Mouse (Mus musculus) bone marrow macrophage, adult 2 months (primary cell): ENCODE results near the gene Fgr. TPM values are rescaled to one million over a fixed set of nuclear protein-coding genes. Genes with fewer than 3 reads are reported as not detected.
"Not testable (repeated sequence)": the region's sequence is repeated elsewhere in the genome, so short reads cannot be mapped to it uniquely, and the experiment has no call there.

Experiments used
- H3K27ac ChIP-seq: 2 replicates; pipeline ENCODE4 v1.5.1; 2012; ENCODE audit warnings: low read depth, low read length; ENCODE audit not compliant: insufficient read depth
- H3K4me1 ChIP-seq: 2 replicates; pipeline ENCODE4 v1.6.1; 2012; ENCODE audit warnings: low read length; ENCODE audit not compliant: control insufficient read depth, insufficient read depth
- H3K4me3 ChIP-seq: 2 replicates; pipeline ENCODE4 v1.5.1; 2012; ENCODE audit warnings: mild to moderate bottlenecking, low read length, moderate library complexity; ENCODE audit not compliant: insufficient read depth
- CTCF ChIP-seq: IDR thresholded peaks from 2 replicates; pipeline ENCODE4 v1.5.1; 2012; ENCODE audit warnings: low read depth, mild to moderate bottlenecking, low read length, moderate library complexity
- POLR2A ChIP-seq: IDR thresholded peaks from 2 replicates; pipeline ENCODE4 v1.6.1; 2012; ENCODE audit warnings: mild to moderate bottlenecking, low read depth, low read length, borderline replicate concordance
- polyA plus RNA-seq: library from polyadenylated mRNA; stranded (reverse); fragments of >200 nt; gene quantifications from 2 replicates; pipeline ENCODE4 v1.2.4, GENCODE M21; 2012; ENCODE audit not compliant: missing spikeins, insufficient read depth, insufficient read length

Fgr gene
- polyA plus RNA-seq, result 24.3 and 26.0 TPM in 2 replicates

GRCm38 (mm10) chr4:132973814-132974398 is at the start of gene Fgr:
TSS of gene Fgr (plus strand) at chr4:132974095.
- Histone ChIP-seq H3K27ac (no peak within 1 kb of the TSS), H3K4me3 (peak within 1 kb of the TSS; percentile 45), H3K4me1 (peaks cover 52% of the 10 kb centered on the region)
- TF ChIP-seq POLR2A, result no peak
- TF ChIP-seq CTCF, result no peak

GRCm38 (mm10) chr4:132926520-132926919 is 47.4 kb upstream of the Fgr start:
- not testable (repeated sequence) for H3K4me3 ChIP-seq, H3K27ac ChIP-seq, H3K4me1 ChIP-seq

- TF ChIP-seq CTCF, result peak; percentile 37; the same call in 1 of the 2 replicates
- no peak for TF ChIP-seq POLR2A
- Histone ChIP-seq H3K27ac (no peak overlapping the region), H3K4me3 (no peak overlapping the region), H3K4me1 (peaks cover 3% of the 10 kb centered on the region; the same call in 1 of the 2 replicates)
These were observed 43.1 kb upstream of the Fgr start for GRCm38 (mm10) chr4:132930784-132931183.

- H3K27ac ChIP-seq, result no peak overlapping the region
- TF ChIP-seq CTCF, result no peak
- TF ChIP-seq POLR2A, result no peak
These were observed 41.0 kb upstream of the Fgr start for GRCm38 (mm10) chr4:132932752-132933404.

GRCm38 (mm10) chr4:132934639-132935038 is 39.3 kb upstream of the Fgr start:
- no peak for TF ChIP-seq POLR2A
- TF ChIP-seq CTCF, result no peak
- Histone ChIP-seq H3K4me3 (no peak overlapping the region), H3K27ac (no peak overlapping the region), H3K4me1 (peaks cover 4% of the 10 kb centered on the region)

More at GRCm38 (mm10) chr4:132932752-132933404, 41.0 kb upstream of the Fgr start:
- Histone ChIP-seq H3K4me3 (no peak overlapping the region), H3K4me1 (peaks cover 3% of the 10 kb centered on the region; the same call in 1 of the 2 replicates)

- Histone ChIP-seq H3K27ac (no peak overlapping the region), H3K4me1 (peaks cover 8% of the 10 kb centered on the region), H3K4me3 (no peak overlapping the region)
- TF ChIP-seq CTCF (no peak), POLR2A (no peak)
These were observed 35.5 kb upstream of the Fgr start for GRCm38 (mm10) chr4:132938181-132938941.

- peaks cover 17% of the 10 kb centered on the region for H3K4me1 ChIP-seq
- H3K4me3 ChIP-seq, result no peak overlapping the region
- no peak for TF ChIP-seq POLR2A
- peak; percentile 84 for TF ChIP-seq CTCF
- no peak overlapping the region for H3K27ac ChIP-seq
These were observed 34.3 kb upstream of the Fgr start for GRCm38 (mm10) chr4:132939421-132940127.

GRCm38 (mm10) chr4:132941012-132941729 is 32.7 kb upstream of the Fgr start:
- no peak overlapping the region for H3K4me3 ChIP-seq
- H3K4me1 ChIP-seq, result peaks cover 24% of the 10 kb centered on the region
- H3K27ac ChIP-seq, result no peak overlapping the region
- TF ChIP-seq CTCF, result no peak
- TF ChIP-seq POLR2A, result no peak

- TF ChIP-seq POLR2A (no peak), CTCF (no peak)
- H3K4me3 ChIP-seq, result no peak overlapping the region
- H3K4me1 ChIP-seq, result peaks cover 42% of the 10 kb centered on the region
- H3K27ac ChIP-seq, result no peak overlapping the region
These were observed 30.8 kb upstream of the Fgr start for GRCm38 (mm10) chr4:132943088-132943487.
